Mouse (Mus musculus) spleen, adult 2 months (tissue): Measurements from ENCODE around the gene Asic2.

Experiments
- CTCF ChIP-seq: fragments of 200-500 bp; IDR thresholded peaks from 2 replicates; pipeline ENCODE4 v1.5.1; 2011; ENCODE audit warnings: mild to moderate bottlenecking, inconsistent platforms; ENCODE audit not compliant: insufficient read depth, insufficient read length, insufficient replicate concordance; ENCODE audit errors: extremely low read depth
- POLR2A ChIP-seq: fragments of 200-500 bp; IDR thresholded peaks from 2 replicates; pipeline ENCODE4 v1.6.1; 2011; ENCODE audit warnings: low read depth, low read length, inconsistent platforms

DNA sequence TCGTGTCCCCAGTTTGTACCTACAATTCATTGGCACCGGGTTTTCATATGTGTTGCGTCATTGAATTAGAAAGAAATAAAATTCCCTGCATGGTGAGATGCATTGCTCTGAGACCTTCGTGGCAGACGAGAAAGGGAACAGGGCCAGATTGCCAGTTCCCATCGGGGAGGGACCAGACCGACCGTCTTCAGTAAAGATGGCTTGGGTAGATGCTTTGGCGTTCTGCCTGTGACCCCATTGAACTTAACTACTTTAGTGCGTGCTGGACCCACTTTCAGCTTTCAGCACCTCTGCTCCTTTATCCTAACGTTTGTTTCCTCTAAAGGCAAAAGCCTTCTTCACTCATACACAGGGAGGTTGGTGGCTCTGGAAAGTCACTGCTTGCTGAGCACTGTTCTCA, 902.9 kb downstream of the Asic2 start:
- TF ChIP-seq CTCF (no peak), POLR2A (no peak)
